Mouse (Mus musculus): Measurements from ENCODE around the gene Hsd3b7. TPM values are rescaled to one million over a fixed set of nuclear protein-coding genes. Genes with fewer than 3 reads are reported as not detected.
A peak's percentile ranks its signal among the peaks of the same experiment; 100 is the strongest.

Gene Hsd3b7
- polyA plus RNA-seq, 1 experiment from 2014 or later: 28.3 TPM

- 0 out of 2 replicates have a peak overlapping the region, but pooled peaks have one; percentile 8 for H3K9ac ChIP-seq (ENCODE audit: low read depth, low read length)
- H3K4me3 ChIP-seq (replicated peaks; ENCODE audit: low read depth, low read length): no peak overlapping the region
- ATAC-seq (replicated peaks; ENCODE audit: low FRiP score, low read depth) (peak; percentile 62; the same call in 1 of the 2 replicates), DNase-seq (ENCODE audit: low spot score) (peak; percentile 82)
- H3K4me1 ChIP-seq (replicated peaks; ENCODE audit: insufficient read depth, low read length): 0 out of 2 replicates have a peak, but pooled peaks cover 2% of the 10 kb centered on the region
- H3K9me3 ChIP-seq (replicated peaks; ENCODE audit: low read length): no peaks in the 10 kb centered on the region
- TF ChIP-seq CTCF (IDR thresholded peaks at IDR 0.05; ENCODE audit: low read depth): peak; percentile 62
- no peaks in the 10 kb centered on the region for H3K36me3 ChIP-seq (ENCODE audit: insufficient read depth, low read length)
- no peaks in the 10 kb centered on the region for H3K27me3 ChIP-seq (ENCODE audit: insufficient read depth, low read length)
- no peak overlapping the region for H3K4me2 ChIP-seq (ENCODE audit: low read length)
- peak overlapping the region; percentile 63 for H3K27ac ChIP-seq
- 46% methylated on average over 15 of the region's 15 CpGs for whole genome bisulfite sequencing
These were observed 15.8 kb downstream of the Hsd3b7 start for GRCm38 (mm10) chr7:127815954-127816821.

- no peak for ATAC-seq (replicated peaks; ENCODE audit: low FRiP score, low read depth)
- Histone ChIP-seq H3K9me3 (replicated peaks; ENCODE audit: low read length) (no peaks in the 10 kb centered on the region), H3K9ac (ENCODE audit: low read depth, low read length) (no peak overlapping the region), H3K36me3 (ENCODE audit: insufficient read depth, low read length) (no peaks in the 10 kb centered on the region), H3K27me3 (ENCODE audit: insufficient read depth, low read length) (no peaks in the 10 kb centered on the region), H3K4me2 (ENCODE audit: low read length) (no peak overlapping the region), H3K27ac (no peak overlapping the region), H3K4me1 (replicated peaks; ENCODE audit: insufficient read depth, low read length) (0 out of 2 replicates have a peak, but pooled peaks cover 2% of the 10 kb centered on the region), H3K4me3 (replicated peaks; ENCODE audit: low read depth, low read length) (no peak overlapping the region)
- TF ChIP-seq CTCF (IDR thresholded peaks at IDR 0.05; ENCODE audit: low read depth): no peak
- no peak for DNase-seq (ENCODE audit: low spot score)
- WGBS: 47% methylated on average over 7 of the region's 7 CpGs
These were observed 16.6 kb downstream of the Hsd3b7 start for GRCm38 (mm10) chr7:127817053-127817452.

- H3K36me3 ChIP-seq (ENCODE audit: insufficient read depth, low read length): no peaks in the 10 kb centered on the region
- WGBS: 91% methylated on average over 5 of the region's 5 CpGs
These were observed 17.4 kb downstream of the Hsd3b7 start for GRCm38 (mm10) chr7:127817776-127818175.

GRCm38 (mm10) chr7:127820836-127821509 lies 20.6 kb downstream of the Hsd3b7 start:
- Histone ChIP-seq H3K27me3 (ENCODE audit: insufficient read depth, low read length) (no peaks in the 10 kb centered on the region), H3K9me3 (replicated peaks; ENCODE audit: low read length) (no peaks in the 10 kb centered on the region), H3K4me1 (replicated peaks; ENCODE audit: insufficient read depth, low read length) (peaks cover 9% of the 10 kb centered on the region; the same call in 1 of the 2 replicates), H3K9ac (ENCODE audit: low read depth, low read length) (no peak overlapping the region), H3K4me3 (replicated peaks; ENCODE audit: low read depth, low read length) (no peak overlapping the region), H3K4me2 (ENCODE audit: low read length) (no peak overlapping the region; the same call in 1 of the 2 replicates), H3K27ac (peak overlapping the region; percentile 62), H3K36me3 (ENCODE audit: insufficient read depth, low read length) (no peaks in the 10 kb centered on the region)
- 42% methylated on average over 13 of the region's 13 CpGs for WGBS
- peak; percentile 54 for DNase-seq (ENCODE audit: low spot score)
- ATAC-seq (replicated peaks; ENCODE audit: low FRiP score, low read depth): no peak
- TF ChIP-seq CTCF (IDR thresholded peaks at IDR 0.05; ENCODE audit: low read depth): no peak

More at GRCm38 (mm10) chr7:127817776-127818175, 17.4 kb downstream of the Hsd3b7 start:
- ATAC-seq (replicated peaks; ENCODE audit: low FRiP score, low read depth): no peak
- H3K4me2 ChIP-seq (ENCODE audit: low read length): no peak overlapping the region
- H3K27ac ChIP-seq: no peak overlapping the region
- H3K9ac ChIP-seq (ENCODE audit: low read depth, low read length): no peak overlapping the region
- no peaks in the 10 kb centered on the region for H3K27me3 ChIP-seq (ENCODE audit: insufficient read depth, low read length)
- no peak for TF ChIP-seq CTCF (IDR thresholded peaks at IDR 0.05; ENCODE audit: low read depth)
- H3K4me3 ChIP-seq (replicated peaks; ENCODE audit: low read depth, low read length): no peak overlapping the region
- 0 out of 2 replicates have a peak, but pooled peaks cover 2% of the 10 kb centered on the region for H3K4me1 ChIP-seq (replicated peaks; ENCODE audit: insufficient read depth, low read length)
- H3K9me3 ChIP-seq (replicated peaks; ENCODE audit: low read length): no peaks in the 10 kb centered on the region
- no peak for DNase-seq (ENCODE audit: low spot score)

- no peak for DNase-seq (ENCODE audit: low spot score)
- H3K4me3 ChIP-seq (replicated peaks; ENCODE audit: low read depth, low read length): no peak overlapping the region
- H3K36me3 ChIP-seq (ENCODE audit: insufficient read depth, low read length): no peaks in the 10 kb centered on the region
- TF ChIP-seq CTCF (IDR thresholded peaks at IDR 0.05; ENCODE audit: low read depth): no peak
- no peaks in the 10 kb centered on the region for H3K9me3 ChIP-seq (replicated peaks; ENCODE audit: low read length)
- 82% methylated on average over 3 of the region's 3 CpGs for WGBS
- H3K27ac ChIP-seq: no peak overlapping the region
- H3K4me1 ChIP-seq (replicated peaks; ENCODE audit: insufficient read depth, low read length): peaks cover 9% of the 10 kb centered on the region; the same call in 1 of the 2 replicates
- ATAC-seq (replicated peaks; ENCODE audit: low FRiP score, low read depth): no peak
- H3K27me3 ChIP-seq (ENCODE audit: insufficient read depth, low read length): no peaks in the 10 kb centered on the region
- no peak overlapping the region for H3K9ac ChIP-seq (ENCODE audit: low read depth, low read length)
- no peak overlapping the region for H3K4me2 ChIP-seq (ENCODE audit: low read length)
These were observed 22.1 kb downstream of the Hsd3b7 start for GRCm38 (mm10) chr7:127822494-127822893.

Measured in kidney, postnatal 0 days (tissue).